Mouse (Mus musculus) cerebellum, adult 11 months (tissue): ENCODE results near the gene Cnr2.

ENCODE experiments used
- DNase-seq: peaks from one replicate; pipeline ENCODE4 v3.0.0; 2022

The Cnr2 gene

DNA sequence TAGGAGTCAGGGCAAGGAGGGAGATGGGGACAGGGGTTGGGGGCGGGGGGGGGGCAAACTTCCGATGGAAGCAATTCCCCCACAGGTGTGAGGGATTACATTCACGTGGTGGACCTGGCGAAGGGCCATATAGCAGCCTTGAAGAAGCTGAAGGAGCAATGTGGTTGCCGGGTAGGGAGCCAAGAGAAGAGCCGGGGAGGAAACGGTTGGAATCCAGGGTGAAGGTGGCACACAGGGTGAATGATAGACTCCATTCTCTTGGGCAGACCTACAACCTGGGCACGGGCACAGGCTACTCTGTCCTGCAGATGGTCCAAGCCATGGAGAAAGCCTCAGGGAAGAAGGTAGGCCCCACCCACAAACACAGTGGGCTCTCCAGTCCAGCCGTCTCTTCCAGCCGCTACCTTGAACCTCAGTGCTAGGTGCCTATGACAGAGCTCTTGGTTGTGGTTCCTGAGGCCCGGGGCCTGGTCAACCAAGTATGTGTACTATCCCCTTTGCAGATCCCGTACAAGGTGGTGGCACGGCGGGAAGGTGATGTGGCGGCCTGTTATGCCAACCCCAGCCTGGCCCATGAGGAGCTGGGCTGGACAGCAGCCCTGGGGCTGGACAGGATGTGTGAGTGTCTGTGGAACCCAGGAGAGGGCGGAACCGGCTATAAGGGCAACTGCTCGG, 72.0 kb downstream of the Cnr2 start:
- no peak for DNase-seq

DNA sequence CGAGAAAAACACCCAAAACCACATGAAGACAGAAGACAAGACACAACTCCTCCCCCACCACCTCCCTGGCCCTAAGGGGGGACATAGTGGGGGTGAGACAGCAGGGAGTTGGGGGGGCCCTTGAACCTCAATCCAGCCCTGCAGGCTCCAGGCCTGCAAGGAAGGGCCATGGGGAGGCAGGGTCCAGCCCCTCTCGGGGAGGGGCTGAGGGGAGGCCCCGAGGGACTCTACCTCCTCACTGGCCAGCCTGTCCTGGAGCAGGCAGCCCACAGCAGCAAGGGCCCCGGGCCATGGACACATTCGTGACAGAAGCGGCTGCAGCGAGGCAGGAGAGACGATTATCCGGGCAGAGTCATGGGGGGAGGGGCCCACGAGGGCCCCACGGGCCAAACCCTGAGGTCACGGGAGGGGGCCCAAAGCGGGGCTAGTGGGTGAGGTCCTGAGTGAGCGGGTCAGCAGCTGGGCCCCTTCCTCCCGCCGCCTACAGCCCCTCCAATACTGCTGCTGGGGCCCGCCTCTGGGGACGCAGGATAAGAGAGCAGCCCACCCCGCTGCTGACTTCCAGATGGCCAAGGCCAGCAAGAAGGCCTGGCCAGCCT, 73.2 kb downstream of the Cnr2 start:
- no peak for DNase-seq

DNA sequence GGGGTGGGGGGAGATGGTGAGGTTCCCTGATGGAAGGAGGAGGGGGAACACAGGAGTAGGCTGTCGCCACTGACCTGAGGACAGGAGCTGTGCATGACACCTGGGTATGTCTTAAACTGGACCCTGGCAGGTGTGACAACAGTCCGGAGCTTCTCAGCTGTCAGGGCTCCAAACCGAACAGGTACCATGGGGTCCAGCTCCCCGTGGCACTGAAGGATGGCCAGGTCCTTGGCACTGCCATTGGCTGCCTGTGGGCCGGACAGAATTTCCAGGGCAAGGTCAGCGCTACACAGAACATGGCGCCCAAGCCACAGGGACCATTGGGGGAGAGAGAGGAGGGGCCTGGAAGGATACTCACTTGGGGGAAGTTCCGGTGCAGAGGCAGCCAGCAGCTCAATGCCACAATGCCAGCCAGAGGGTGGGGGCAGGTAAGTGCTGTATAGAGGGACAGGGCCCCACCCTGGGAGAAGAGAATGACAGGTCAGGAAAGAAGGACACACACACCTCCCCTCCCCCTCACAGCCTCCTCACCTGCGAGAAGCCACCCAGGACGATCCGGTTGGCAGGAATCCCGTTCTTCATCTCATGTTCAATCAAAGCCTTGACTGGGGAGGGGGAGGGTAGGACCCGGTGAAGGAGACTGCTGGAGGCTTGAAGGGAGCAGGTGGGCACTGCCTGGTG, 74.0 kb downstream of the Cnr2 start:
- no peak for DNase-seq
